Mouse (Mus musculus) urinary bladder, postnatal 36 days (tissue): ENCODE measurements around the gene Neo1.

Experiments used
- DNase-seq, 2 experiments: peaks; one replicate each; pipeline ENCODE4 v3.0.0; 2022; ENCODE audit warnings: low spot score in 2 of 2, mixed read lengths in 1 of 2

Neo1 gene

DNA sequence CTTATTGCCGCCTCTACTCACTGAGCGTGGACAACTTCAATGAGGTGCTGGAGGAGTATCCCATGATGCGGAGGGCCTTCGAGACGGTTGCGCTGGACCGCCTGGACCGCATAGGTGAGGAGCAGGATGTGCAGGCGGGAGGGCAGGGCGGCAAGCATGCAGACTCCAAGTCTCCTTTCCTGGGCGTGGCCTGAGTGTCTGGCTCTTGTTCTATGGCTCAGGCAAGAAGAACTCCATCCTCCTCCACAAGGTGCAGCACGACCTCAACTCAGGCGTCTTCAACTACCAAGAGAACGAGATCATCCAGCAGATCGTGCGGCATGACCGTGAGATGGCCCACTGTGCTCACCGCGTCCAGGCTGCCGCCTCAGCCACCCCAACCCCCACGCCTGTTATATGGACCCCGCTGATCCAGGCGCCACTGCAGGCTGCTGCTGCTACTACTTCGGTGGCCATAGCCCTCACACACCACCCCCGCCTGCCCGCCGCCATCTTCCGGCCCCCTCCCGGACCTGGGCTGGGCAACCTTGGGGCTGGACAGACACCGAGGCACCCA lies 177.1 kb downstream of the Neo1 start:
- DNase-seq, result no peak

- no peak for DNase-seq
Observed at GRCm38 (mm10) chr9:58854931-58855330, 181.3 kb downstream of the Neo1 start.

GRCm38 (mm10) chr9:58849576-58850315 lies 186.5 kb downstream of the Neo1 start:
- DNase-seq, result no peak

DNA sequence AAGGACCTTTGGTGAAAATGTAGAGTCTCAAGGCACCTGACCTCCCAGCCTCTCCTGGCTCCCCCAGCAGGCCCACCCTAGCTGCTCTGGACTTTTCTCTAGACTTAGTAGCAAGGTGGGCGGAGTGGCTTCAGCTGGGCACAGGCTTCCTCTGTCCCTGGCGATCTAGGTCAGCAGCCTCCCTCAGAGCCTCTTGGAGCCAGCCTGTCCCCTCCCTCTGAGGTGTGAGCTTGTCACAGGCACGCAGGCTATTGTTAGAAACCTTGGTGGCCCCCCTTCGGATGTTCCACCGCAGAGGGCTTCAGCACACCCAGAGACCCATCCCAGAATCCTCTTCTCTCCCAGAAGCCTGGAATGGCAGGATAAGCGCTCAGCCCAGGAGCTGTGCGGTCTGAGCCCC lies 188.6 kb downstream of the Neo1 start:
- no peak for DNase-seq

DNA sequence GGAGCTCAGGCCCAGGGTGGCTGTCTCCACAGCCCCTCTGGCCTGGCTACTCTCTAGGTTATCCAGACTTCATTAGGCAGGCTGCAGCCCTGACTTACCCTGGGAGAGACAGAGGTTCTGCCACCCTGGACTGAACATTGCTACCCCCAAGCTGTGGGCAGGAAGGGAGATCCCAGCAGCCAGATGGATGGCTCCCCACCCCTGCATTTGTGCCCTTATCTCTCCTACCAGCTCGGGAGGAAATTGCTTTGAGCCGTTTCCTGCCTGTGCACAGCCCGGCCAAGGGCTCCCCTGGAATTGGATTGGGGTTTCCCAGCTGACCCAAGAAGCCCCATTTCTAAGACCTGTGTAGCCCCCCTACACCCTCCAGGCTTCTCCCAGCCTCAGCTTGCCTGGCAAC lies 189.2 kb downstream of the Neo1 start:
- no peak for DNase-seq

GRCm38 (mm10) chr9:58844597-58844996 lies 191.6 kb downstream of the Neo1 start:
- no peak for DNase-seq

DNA sequence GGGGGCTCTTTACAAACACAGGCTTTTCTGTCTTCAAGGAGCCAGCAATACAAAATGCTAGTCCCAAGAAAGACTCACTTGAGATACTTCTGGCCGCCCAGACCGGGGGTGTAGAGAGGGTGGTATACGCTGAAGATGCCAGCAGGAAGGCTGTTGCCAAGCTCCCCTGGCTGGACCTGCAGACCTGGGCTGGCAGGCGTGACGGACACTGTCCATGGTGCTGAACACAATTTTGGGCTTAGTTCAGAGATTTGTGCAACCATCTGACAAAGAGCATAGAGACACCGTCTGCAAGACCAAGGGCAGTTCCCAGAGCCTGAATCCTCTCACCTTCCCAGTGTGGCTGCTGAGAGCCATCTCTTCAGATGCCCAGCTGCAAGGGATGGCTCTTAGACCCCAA lies 194.6 kb downstream of the Neo1 start:
- peak; percentile 29 to 34 for DNase-seq

GRCm38 (mm10) chr9:58838504-58838903 lies 197.7 kb downstream of the Neo1 start:
- no peak for DNase-seq

DNA sequence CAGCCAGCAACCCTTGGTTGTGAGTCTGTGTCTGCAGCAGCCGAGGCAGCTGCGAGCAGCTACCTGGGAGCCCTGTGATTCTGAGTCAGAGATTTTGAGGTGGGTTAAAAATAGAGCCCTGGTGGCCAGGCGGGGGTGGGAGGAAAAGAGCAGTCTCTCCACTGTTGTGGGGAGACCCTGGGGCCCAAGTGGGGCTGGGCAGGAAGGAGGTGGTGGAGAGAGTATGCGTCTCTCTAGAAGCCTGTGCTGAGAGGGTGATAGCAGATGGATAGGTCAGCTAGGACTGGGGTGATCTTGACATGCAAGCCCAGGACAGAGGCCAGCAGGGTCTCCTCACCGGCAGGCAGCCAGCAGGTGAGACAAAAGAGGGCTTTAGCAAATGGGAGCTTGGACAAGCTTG lies 199.1 kb downstream of the Neo1 start:
- DNase-seq, result no peak

GRCm38 (mm10) chr9:58832939-58833338 lies 203.3 kb downstream of the Neo1 start:
- DNase-seq, result no peak

- no peak for DNase-seq
Observed at GRCm38 (mm10) chr9:58829627-58830026, 206.6 kb downstream of the Neo1 start.
